Mouse (Mus musculus) lung, adult 2 months (tissue): ENCODE data around the gene Lin52. TPM values are rescaled to one million over a fixed set of nuclear protein-coding genes. Genes with fewer than 3 reads are reported as not detected.

Experiments
- DNase-seq: peaks from one replicate; pipeline ENCODE4 v3.0.0; 2022
- H3K4me1 ChIP-seq: fragments of 200-500 bp; 2 replicates; pipeline ENCODE4 v1.6.1; 2011; ENCODE audit warnings: low read length; ENCODE audit not compliant: control insufficient read depth, insufficient read depth
- H3K4me3 ChIP-seq: fragments of 200-500 bp; replicated peaks from 2 replicates; pipeline ENCODE3; 2011; ENCODE audit warnings: low read depth, mild to moderate bottlenecking, control low read depth, low read length; ENCODE audit errors: extremely low read depth
- CTCF ChIP-seq: fragments of 200-500 bp; IDR thresholded peaks from 2 replicates; pipeline ENCODE4 v1.5.1; 2011; ENCODE audit warnings: mild to moderate bottlenecking, low read length, control low read depth; ENCODE audit not compliant: insufficient read depth
- POLR2A ChIP-seq: fragments of 200-500 bp; IDR thresholded peaks from 2 replicates; pipeline ENCODE4 v1.6.1; 2011; ENCODE audit warnings: low read depth, mild to moderate bottlenecking, control low read depth, low read length, borderline replicate concordance; ENCODE audit errors: extremely low read depth
- WGBS: fragments of 180-500 bp; shearing (Covaris S2); methylation state at CpG from one replicate; pipeline ENCODE4 v1.1.7; 2018; 5-methylcytosine and 5-hydroxymethylcytosine counted together
- polyA plus RNA-seq: library from polyadenylated mRNA; depleted of rRNA; stranded (reverse); fragments of >200 nt; gene quantifications from 2 replicates; pipeline ENCODE4 v1.2.3, GENCODE M21; 2012

The Lin52 gene
- polyA plus RNA-seq, 1 experiment = 14.1 TPM

- no peak for TF ChIP-seq POLR2A
- TF ChIP-seq CTCF = no peak
- Histone ChIP-seq H3K4me3 (no peak overlapping the region), H3K4me1 (no peaks in the 10 kb centered on the region)
- 77% methylated on average over 4 of the region's 4 CpGs for whole genome bisulfite sequencing
- DNase-seq = no peak
Observed at GRCm38 (mm10) chr12:84501278-84501677, 50.1 kb downstream of the Lin52 start.

GRCm38 (mm10) chr12:84506856-84507255, 55.6 kb downstream of the Lin52 start:
- Histone ChIP-seq H3K4me1 (no peaks in the 10 kb centered on the region), H3K4me3 (no peak overlapping the region)
- 86% methylated on average over 4 of the region's 4 CpGs for WGBS
- DNase-seq = no peak
- TF ChIP-seq POLR2A (no peak), CTCF (no peak)

GRCm38 (mm10) chr12:84512016-84512415, 60.8 kb downstream of the Lin52 start:
- 51% methylated on average over 3 of the region's 3 CpGs for WGBS
- H3K4me1 ChIP-seq = no peaks in the 10 kb centered on the region
- no peak overlapping the region for H3K4me3 ChIP-seq
- no peak for DNase-seq
- TF ChIP-seq CTCF = no peak
- TF ChIP-seq POLR2A = no peak

- no peak overlapping the region for H3K4me3 ChIP-seq
- DNase-seq = no peak
- 61% methylated on average over 4 of the region's 4 CpGs for WGBS
- H3K4me1 ChIP-seq = no peaks in the 10 kb centered on the region
- no peak for TF ChIP-seq POLR2A
- no peak for TF ChIP-seq CTCF
Observed at GRCm38 (mm10) chr12:84515486-84515885, 64.3 kb downstream of the Lin52 start.

- DNase-seq = no peak
- Histone ChIP-seq H3K4me3 (no peak overlapping the region), H3K4me1 (no peaks in the 10 kb centered on the region)
- 100% methylated on average over 1 of the region's 1 CpGs for WGBS
- TF ChIP-seq CTCF (no peak), POLR2A (no peak)
Observed at GRCm38 (mm10) chr12:84516642-84517041, 65.4 kb downstream of the Lin52 start.

- no peak overlapping the region for H3K4me3 ChIP-seq
- no peaks in the 10 kb centered on the region for H3K4me1 ChIP-seq
- DNase-seq = no peak
- WGBS = 74% methylated on average over 2 of the region's 2 CpGs
- TF ChIP-seq POLR2A = no peak
- TF ChIP-seq CTCF = no peak
Observed at GRCm38 (mm10) chr12:84518018-84518417, 66.8 kb downstream of the Lin52 start.

- TF ChIP-seq CTCF (no peak), POLR2A (no peak)
- Histone ChIP-seq H3K4me3 (no peak overlapping the region), H3K4me1 (no peaks in the 10 kb centered on the region)
- no peak for DNase-seq
- 72% methylated on average over 3 of the region's 3 CpGs for WGBS
Observed at GRCm38 (mm10) chr12:84523728-84524127, 72.5 kb downstream of the Lin52 start.

GRCm38 (mm10) chr12:84524147-84525050, 73.2 kb downstream of the Lin52 start:
- 74% methylated on average over 11 of the region's 11 CpGs for WGBS
- no peaks in the 10 kb centered on the region for H3K4me1 ChIP-seq
- no peak for DNase-seq
- H3K4me3 ChIP-seq = no peak overlapping the region
- TF ChIP-seq CTCF (no peak), POLR2A (no peak)

GRCm38 (mm10) chr12:84525422-84525821, 74.2 kb downstream of the Lin52 start:
- no peak for DNase-seq
- H3K4me3 ChIP-seq = no peak overlapping the region
- no peaks in the 10 kb centered on the region for H3K4me1 ChIP-seq
- 58% methylated on average over 12 of the region's 12 CpGs for WGBS
- TF ChIP-seq CTCF = no peak
- no peak for TF ChIP-seq POLR2A

- 74% methylated on average over 5 of the region's 5 CpGs for WGBS
- no peak for TF ChIP-seq CTCF
- TF ChIP-seq POLR2A = no peak
- no peak for DNase-seq
- no peaks in the 10 kb centered on the region for H3K4me1 ChIP-seq
- no peak overlapping the region for H3K4me3 ChIP-seq
Observed at GRCm38 (mm10) chr12:84530426-84530825, 79.2 kb downstream of the Lin52 start.
